Mouse (Mus musculus): Measurements from ENCODE around the gene Igfbp6. TPM values are rescaled to one million over a fixed set of nuclear protein-coding genes. Genes with fewer than 3 reads are reported as not detected.

Gene Igfbp6
- total RNA-seq (2021) = 10 to 100 TPM; 40.3 to 48.1 TPM
- long read RNA-seq, experiment 1, transcript Igfbp6-201 (4 exons, 1,112 nt) = major isoform, 50 of 66 reads
- long read RNA-seq, experiment 1, partial matches to known transcripts = 16 of 66 reads
- long read RNA-seq, experiment 1, other reads (novel, unspliced or antisense) = 0 of 66 reads
- long read RNA-seq, experiment 2, transcript Igfbp6-201 (4 exons, 1,112 nt) = major isoform, 27 of 38 reads
- long read RNA-seq, experiment 2, partial matches to known transcripts = 11 of 38 reads
- long read RNA-seq, experiment 2, other reads (novel, unspliced or antisense) = 0 of 38 reads

DNA sequence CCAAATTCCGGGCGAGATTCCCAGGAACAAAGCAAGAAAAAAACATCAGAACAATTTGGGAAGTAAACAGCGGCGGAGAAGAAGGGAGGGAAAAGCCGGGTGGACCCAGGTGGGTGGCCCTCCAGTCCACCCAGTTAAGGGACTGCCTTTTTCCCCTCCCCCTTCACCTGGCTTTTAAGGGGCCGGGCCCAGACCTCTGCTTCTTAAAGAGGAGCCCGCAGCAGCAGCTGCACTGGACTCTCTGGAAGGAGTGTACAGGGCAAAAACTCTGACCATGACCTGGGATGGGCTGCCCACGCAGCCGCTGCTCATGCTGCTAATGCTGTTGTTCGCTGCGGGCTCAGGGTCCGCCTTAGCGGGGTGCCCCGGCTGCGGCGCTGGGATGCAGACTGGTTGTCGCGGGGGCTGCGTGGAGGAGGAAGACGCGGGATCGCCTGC, at the start of gene Igfbp6:
Gene Igfbp6, plus strand, starts transcription at position 89 of the 438 bp plus-strand sequence.
- peak; percentile 25 for DNase-seq

GRCm38 (mm10) chr15:102094988-102095387, 49.2 kb upstream of the Igfbp6 start:
- no peak for DNase-seq

DNA sequence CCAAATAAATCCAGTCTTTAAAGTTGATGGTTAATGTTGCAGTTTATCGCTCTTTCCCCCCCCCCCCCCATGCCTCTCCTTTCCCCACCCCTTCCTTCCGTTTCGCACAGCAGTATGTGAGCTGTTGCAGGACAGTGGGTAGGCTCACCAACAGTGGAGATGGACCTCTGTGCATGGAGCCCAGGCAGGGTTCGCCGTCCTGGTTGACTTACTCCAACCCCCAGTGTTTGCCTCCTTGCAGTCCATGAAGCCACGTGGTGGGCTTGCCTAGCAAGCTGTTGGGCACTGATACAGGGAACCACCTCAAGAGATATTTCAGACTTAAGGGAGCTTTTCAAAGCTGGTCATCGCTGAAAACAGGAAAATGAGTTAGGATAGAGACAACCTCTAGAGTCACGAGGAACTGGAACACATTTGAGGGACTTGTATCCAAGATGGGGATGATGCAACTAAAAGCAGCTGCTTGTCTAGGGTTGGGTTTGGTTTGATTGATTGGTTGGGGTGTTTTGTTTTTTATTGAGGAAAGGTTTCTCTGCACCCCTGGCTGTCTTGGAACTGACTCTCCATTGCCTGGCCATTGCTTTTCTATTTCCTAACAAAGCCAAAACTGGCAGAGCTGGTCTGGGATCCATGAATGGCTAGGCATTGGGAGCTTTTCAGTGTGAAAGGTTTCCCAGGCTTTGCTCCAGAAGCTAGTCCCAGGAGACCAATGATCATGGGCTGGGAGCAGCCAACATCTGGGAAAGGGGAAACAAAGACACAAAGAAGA, 46.8 kb upstream of the Igfbp6 start:
- DNase-seq = peak; percentile 68

- peak; percentile 25 for DNase-seq
Observed at GRCm38 (mm10) chr15:102097991-102098555, 46.1 kb upstream of the Igfbp6 start.

- peak; percentile 19 for DNase-seq
Observed at GRCm38 (mm10) chr15:102099260-102099659, 44.9 kb upstream of the Igfbp6 start.

DNA sequence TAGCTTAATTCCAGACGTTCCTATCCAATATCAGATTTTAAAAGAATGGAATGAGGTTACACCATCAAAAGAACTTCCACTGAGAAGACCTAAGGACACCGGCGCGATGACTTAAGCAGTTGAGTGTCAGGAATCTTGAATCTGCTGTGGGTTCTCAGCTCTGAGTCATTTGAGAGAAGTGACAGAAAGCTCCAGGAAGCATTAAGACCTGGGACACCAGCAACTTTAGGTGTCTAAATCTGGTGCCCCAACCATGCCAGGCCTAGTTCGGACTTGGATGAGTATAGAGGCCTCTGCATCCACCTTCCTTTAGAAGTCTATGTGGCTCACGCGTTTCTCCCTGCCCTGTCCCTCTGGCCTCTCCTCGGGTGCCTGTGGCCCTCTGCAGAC, 44.4 kb upstream of the Igfbp6 start:
- no peak for DNase-seq

DNA sequence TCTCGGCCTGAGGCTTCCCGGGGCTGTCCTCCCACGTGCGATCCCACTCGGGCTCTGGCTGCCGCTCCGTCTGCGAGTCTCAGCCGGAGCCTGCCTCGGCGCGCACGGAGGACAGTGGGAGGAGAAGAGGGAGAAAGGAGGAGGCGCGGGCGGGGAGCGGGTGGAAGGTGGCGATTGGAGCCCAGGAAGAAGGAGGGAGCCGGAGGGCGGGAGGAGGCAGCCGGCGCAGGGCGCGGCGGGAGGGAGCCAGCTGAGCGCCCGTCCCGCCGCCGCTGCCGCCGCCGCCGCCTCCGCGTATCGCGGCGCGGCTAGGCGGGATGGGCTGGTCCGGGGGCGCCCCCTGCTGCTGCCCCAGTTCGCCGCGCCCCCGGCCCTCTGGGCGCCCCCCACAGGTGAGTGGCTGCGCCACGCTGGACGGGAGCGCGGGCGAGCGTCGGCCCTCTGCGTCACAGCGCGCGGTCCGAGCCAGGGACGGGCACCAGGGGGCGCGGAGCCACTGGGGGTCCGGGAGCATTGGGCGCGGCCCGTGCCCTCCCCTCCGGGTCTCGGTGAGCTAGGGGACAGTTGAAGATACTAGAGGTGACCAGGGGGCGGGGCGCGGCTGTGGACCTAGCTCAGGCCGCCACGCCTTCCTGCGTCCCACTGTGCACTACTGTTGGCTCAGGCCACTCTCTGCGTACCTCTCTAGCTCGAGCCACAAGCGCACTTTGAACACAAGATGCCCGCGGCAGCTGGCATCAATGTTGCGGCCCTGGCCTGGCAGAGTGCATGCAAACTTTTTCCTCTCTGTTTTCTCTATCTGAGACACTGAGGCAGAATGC, 43.8 kb upstream of the Igfbp6 start, which contains the start of gene Tns2:
Gene Tns2, plus strand, starts transcription at position 253 of the 821 bp plus-strand sequence.
- DNase-seq = peak; percentile 91

GRCm38 (mm10) chr15:102100996-102101671, 43.0 kb upstream of the Igfbp6 start:
- peak; percentile 41 for DNase-seq

GRCm38 (mm10) chr15:102101672-102102541, 42.3 kb upstream of the Igfbp6 start:
- DNase-seq = peak; percentile 68

DNA sequence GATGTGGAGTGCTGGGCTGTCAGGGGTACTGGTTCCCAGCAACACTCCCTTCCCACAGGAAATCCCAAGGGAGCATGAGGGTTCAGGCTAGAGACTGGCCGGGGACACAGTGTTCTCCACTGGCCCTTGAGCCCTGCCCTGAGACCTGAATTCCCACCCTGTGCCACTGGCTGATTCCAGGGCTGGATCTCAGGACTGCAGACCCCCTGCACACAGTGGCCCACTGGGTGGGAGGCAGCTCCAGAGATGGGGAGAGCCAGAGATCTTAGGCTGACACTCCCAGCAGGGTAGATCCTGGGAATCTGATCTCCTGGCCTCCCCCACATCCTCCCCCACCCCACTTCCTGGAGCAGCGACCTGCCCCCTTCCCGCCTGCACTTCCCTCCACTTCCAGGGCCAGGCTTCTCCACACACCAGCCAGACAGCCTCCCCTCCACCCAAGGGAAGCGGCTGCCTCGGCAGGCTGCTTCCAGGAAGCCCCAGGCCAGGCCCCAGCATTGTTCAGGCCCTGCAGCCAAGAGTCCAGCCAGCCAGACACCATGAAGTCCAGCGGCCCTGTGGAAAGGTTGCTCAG, 41.5 kb upstream of the Igfbp6 start:
- DNase-seq = peak; percentile 72

DNA sequence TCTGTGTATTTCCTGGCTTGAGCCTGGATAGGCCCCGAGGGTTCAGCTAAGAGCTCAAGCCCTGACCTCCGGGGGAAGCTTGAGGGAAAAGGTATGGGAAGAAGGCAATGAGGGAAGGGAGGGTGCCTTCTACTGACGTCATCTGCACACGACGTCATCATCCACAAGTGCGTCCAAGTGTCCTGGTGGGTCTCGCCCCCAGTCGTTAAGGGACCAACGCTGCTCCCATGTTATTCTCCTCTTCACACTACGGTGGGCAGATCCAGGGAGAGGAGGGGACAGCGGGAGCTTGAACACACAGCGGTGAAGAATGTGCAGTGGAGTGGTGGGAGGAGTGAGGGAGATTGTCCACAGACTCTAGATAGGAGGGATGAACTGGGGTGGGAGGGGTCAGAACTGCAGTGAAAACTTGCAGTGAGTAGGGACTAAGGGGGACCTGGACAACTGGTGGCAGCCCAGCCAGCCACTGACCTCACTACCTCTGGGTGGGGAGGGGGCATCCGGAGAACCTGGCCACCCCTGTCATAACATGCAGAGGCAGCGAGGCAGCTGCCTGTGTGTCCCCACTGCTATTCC, 40.7 kb upstream of the Igfbp6 start:
- no peak for DNase-seq

DNA sequence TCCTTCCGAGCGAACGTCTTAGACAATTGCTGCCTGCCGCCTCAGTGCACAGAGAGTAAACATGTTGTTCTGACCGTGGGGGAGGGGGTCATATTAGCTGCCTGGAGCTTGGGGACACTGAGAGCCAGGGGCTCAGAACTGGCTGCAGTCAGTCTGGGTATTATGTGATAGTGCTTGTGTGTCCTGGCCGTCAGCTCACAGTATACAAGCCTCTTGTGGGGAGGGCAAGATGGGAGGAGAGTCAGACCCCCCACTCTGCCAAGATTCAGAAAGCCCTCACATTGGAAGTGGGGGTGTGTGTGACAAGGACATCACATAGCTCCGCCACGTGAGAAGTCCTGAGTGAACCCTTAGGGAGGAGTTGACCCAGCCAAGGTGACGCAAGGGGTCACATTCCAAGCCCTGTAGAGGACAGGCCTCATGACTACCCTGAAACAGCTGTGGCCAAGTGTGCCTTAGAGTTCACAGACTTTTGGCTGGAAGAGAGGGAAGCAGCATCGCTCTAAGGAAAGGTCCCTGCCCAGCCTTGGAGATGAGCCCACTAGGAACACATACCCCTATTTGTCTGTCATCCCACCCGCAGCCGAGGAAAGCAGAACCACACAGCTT, 40.1 kb upstream of the Igfbp6 start:
- DNase-seq = peak; percentile 83

- peak; percentile 85 for DNase-seq
Observed at GRCm38 (mm10) chr15:102105360-102105759, 38.8 kb upstream of the Igfbp6 start.

DNA sequence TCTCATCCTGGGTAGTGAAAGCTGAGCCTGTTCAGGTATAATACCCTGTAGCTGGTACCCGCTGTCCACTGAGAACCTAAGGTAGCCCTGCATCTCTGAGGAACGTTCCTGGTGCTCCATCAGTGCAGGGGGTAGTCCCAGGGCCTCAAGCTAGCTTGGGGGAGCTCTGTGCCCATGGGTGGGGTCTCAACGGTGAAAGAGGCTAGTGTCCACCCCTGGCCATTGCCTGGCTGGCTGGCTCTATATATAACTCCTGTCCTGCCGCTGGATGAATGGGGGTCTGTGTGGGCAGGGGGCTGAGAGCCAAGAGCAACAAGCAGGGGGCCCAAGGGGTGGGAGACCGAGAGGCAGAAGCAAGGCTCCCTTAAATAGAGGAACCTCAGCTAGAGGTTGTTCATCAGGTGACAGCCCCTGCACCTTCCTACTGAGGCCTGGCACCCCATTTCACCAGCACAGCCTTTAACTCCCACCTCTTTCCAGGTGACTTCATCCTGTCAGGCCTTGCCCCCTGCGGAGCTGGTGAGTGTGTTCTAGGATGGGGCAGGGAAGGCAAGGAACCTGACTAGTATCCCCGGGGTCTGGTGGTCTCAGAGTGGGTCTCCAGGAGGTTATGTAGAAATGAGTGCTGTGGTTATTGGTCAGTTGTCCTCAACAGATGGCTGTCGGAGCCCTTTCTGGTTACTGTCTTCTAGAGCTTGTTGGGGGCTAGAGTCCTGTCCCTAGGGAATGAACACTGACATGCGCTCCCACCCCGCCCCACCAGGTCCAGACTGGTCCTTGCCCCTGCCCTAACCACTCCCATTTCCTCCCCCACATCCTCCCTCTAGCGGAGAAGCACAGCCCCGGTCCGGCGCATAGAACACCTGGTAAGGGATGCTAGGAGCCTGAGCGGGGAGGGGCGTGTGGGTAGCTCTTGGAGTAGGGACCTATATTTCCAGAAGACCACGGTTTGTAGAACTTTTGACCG, 38.1 kb upstream of the Igfbp6 start:
- DNase-seq = no peak

DNA sequence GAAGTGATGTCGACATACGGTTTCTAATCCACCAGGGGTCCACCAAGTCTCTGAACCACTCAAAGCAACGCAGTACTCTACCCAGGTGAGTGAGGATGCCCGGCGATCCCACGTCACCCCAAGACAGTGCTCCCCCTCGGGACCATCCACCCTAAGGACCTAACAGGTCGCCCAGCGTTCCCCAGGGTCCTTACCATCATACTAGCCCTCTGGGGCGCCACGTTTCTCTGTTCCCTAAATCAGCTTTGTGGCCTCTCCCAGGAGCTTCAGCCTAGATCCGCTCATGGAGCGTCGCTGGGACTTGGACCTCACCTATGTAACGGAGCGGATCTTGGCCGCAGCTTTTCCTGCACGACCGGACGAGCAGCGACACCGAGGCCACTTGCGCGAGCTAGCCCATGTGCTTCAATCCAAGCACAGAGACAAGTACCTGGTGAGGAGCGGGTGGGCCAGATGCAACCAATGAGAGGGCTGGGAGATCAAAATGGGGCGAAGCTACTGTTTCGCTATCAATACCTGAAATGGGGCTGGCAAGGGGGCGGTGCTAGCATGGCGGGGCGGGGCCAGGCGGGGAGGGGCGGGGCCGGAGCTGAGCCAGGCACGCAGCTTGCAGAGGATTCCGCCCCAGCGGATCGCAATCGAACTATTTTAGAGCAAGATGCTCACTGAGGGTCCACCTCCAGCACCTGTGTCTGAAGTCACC, 37.3 kb upstream of the Igfbp6 start:
- no peak for DNase-seq

GRCm38 (mm10) chr15:102107689-102108573, 36.2 kb upstream of the Igfbp6 start:
- peak; percentile 80 for DNase-seq

All from adrenal gland, postnatal 10 days (tissue).